Mouse (Mus musculus): ENCODE data around the gene Rab6b. TPM values are rescaled to one million over a fixed set of nuclear protein-coding genes. Genes with fewer than 3 reads are reported as not detected.

The Rab6b gene
- total and polyA plus RNA-seq, 3 experiments: not detected

DNA sequence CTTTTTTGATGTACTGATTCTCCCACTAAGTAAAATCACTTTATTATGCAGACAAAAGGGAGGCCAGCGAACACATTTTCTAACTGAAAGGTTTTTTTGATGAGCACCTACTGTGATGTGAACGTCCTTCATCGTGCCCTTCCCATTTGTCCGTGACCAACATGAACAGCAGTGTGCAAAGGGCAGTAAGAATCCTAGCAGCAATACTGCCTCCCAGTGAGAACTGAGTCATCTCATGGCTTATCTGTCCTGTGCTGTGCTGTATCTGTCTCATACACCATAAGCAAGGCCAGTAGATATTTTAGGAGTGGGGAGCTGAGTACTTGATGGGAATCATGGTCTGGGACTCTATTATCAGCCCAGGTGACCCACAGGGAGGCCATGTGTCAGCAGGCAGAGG is 76.8 kb downstream of the Rab6b start:
- TF ChIP-seq BHLHE40 (IDR thresholded peaks at IDR 0.05; ENCODE audit: borderline replicate concordance, low read depth, low read length) (no peak), MYC (IDR thresholded peaks at IDR 0.05; ENCODE audit: low read depth, low read length) (no peak), MAX (IDR thresholded peaks at IDR 0.05; ENCODE audit: low read length) (no peak), GATA1 (IDR thresholded peaks at IDR 0.05; ENCODE audit: low read depth, low read length) (0 out of 2 replicates have a peak, but pooled peaks have one; percentile 9), NRF1 (IDR thresholded peaks at IDR 0.05; ENCODE audit: insufficient read depth, low read depth, low read length, poor library complexity, severe bottlenecking) (no peak)
- H3K9me3 ChIP-seq (replicated peaks; ENCODE audit: insufficient read depth, low read length): no peaks in the 10 kb centered on the region
- no peak overlapping the region for H3K4me3 ChIP-seq (ENCODE audit: control insufficient read depth in 1 of 2, insufficient read depth in 1 of 2, low read depth in 2 of 2, low read length in 2 of 2)

GRCm38 (mm10) chr9:103201561-103202260 is 90.1 kb downstream of the Rab6b start, which contains the start of gene Srprb:
Gene Srprb (minus strand): TSS chr9:103202137.
- Histone ChIP-seq H3K9me3 (replicated peaks; ENCODE audit: insufficient read depth, low read length) (no peaks in the 10 kb centered on the region), H3K79me2 (ENCODE audit: control insufficient read depth, insufficient read depth, low read length, poor library complexity) (peaks cover 14% of the 10 kb centered on the region), H3K27ac (ENCODE audit: control insufficient read depth, low read depth, low read length) (peak within 1 kb of the TSS; percentile 36), H3K9ac (ENCODE audit: control insufficient read depth, low read depth, low read length, poor library complexity, severe bottlenecking) (peak within 1 kb of the TSS; percentile 95), H3K4me3 (ENCODE audit: control insufficient read depth in 1 of 2, insufficient read depth in 1 of 2, low read depth in 2 of 2, low read length in 2 of 2) (peak within 1 kb of the TSS; percentile 91 to 97), H3K4me1 (ENCODE audit: control insufficient read depth in 1 of 2, insufficient read depth in 2 of 2, low read length in 2 of 2) (0 out of 4 replicates have a peak, but pooled peaks cover 0 to 8% of the 10 kb centered on the region in 2 experiments), H3K36me3 (ENCODE audit: control insufficient read depth in 1 of 2, insufficient read depth in 2 of 2, low read length in 2 of 2) (peaks cover 7 to 10% of the 10 kb centered on the region in 2 experiments; a peak in 3 of 4 replicates), H3K27me3 (ENCODE audit: control insufficient read depth in 1 of 2, insufficient read depth in 2 of 2, low read length in 2 of 2) (no peaks in the 10 kb centered on the region)
- TF ChIP-seq POLR2AphosphoS2 (IDR thresholded peaks at IDR 0.05; ENCODE audit: low read length) (peak; percentile 60; the same call in 1 of the 2 replicates), ELF1 (IDR thresholded peaks at IDR 0.05; ENCODE audit: low read depth, low read length) (no peak), CTCF (IDR thresholded peaks at IDR 0.05 in 2 of 3, conservative IDR thresholded peaks at IDR 0.05 in 1 of 3; ENCODE audit: control insufficient read depth in 1 of 3, insufficient read depth in 1 of 3, low read depth in 2 of 3, low read length in 3 of 3, poor library complexity in 1 of 3, severe bottlenecking in 1 of 3) (no peak), SIN3A (IDR thresholded peaks at IDR 0.05; ENCODE audit: low read length) (peak; percentile 94), SMC3 (IDR thresholded peaks at IDR 0.05; ENCODE audit: low read depth, low read length) (no peak), NELFE (IDR thresholded peaks at IDR 0.05; ENCODE audit: low read depth, low read length) (peak; percentile 75), GATA1 (IDR thresholded peaks at IDR 0.05; ENCODE audit: low read depth, low read length) (peak; percentile 57), MAX (IDR thresholded peaks at IDR 0.05; ENCODE audit: low read length) (peak; percentile 61; the same call in 1 of the 2 replicates), MYC (IDR thresholded peaks at IDR 0.05; ENCODE audit: low read depth, low read length) (peak; percentile 94), MXI1 (IDR thresholded peaks at IDR 0.05; ENCODE audit: low read depth, low read length) (peak; percentile 96), TBP (IDR thresholded peaks at IDR 0.05; ENCODE audit: low read depth, low read length) (peak; percentile 93), KAT2A (conservative IDR thresholded peaks at IDR 0.05; ENCODE audit: low read depth, low read length) (peak; percentile 92), HCFC1 (IDR thresholded peaks at IDR 0.05; ENCODE audit: low read depth, low read length) (peak; percentile 100), UBTF (IDR thresholded peaks at IDR 0.05; ENCODE audit: borderline replicate concordance, insufficient read depth, low read depth, low read length) (no peak), TCF12 (IDR thresholded peaks at IDR 0.05; ENCODE audit: low read depth, low read length) (0 out of 2 replicates have a peak, but pooled peaks have one; percentile 23), POLR2A (IDR thresholded peaks at IDR 0.05; ENCODE audit: control insufficient read depth in 1 of 2, insufficient read depth in 1 of 2, low read depth in 1 of 2, low read length in 2 of 2, poor library complexity in 1 of 2) (peak; percentile 80 to 88), NRF1 (IDR thresholded peaks at IDR 0.05; ENCODE audit: insufficient read depth, low read depth, low read length, poor library complexity, severe bottlenecking) (no peak)
- peak; percentile 94 for DNase-seq (ENCODE audit: low read depth, low spot score)

More for the DNA sequence above, 76.8 kb downstream of the Rab6b start:
- DNase-seq (ENCODE audit: low read depth, low spot score): no peak
- Histone ChIP-seq H3K4me1 (ENCODE audit: control insufficient read depth in 1 of 2, insufficient read depth in 2 of 2, low read length in 2 of 2) (no peaks in the 10 kb centered on the region; a peak in 1 of 4 replicates), H3K79me2 (ENCODE audit: control insufficient read depth, insufficient read depth, low read length, poor library complexity) (no peaks in the 10 kb centered on the region), H3K27ac (ENCODE audit: control insufficient read depth, low read depth, low read length) (no peak overlapping the region), H3K27me3 (ENCODE audit: control insufficient read depth in 1 of 2, insufficient read depth in 2 of 2, low read length in 2 of 2) (no peaks in the 10 kb centered on the region), H3K9ac (ENCODE audit: control insufficient read depth, low read depth, low read length, poor library complexity, severe bottlenecking) (no peak overlapping the region), H3K36me3 (ENCODE audit: control insufficient read depth in 1 of 2, insufficient read depth in 2 of 2, low read length in 2 of 2) (peaks cover 2 to 8% of the 10 kb centered on the region in 2 experiments; a peak in 3 of 4 replicates)
